Mouse (Mus musculus) gonadal fat pad, adult 2 months (tissue): ENCODE data around the gene Akirin1. TPM values are rescaled to one million over a fixed set of nuclear protein-coding genes. Genes with fewer than 3 reads are reported as not detected.

Source experiments
- DNase-seq: peaks from one replicate; pipeline ENCODE4 v3.0.0-alpha.2; 2012; ENCODE audit warnings: low read depth
- polyA plus RNA-seq: library from polyadenylated mRNA; depleted of rRNA; stranded (reverse); fragments of >200 nt; gene quantifications from 2 replicates; pipeline ENCODE4 v1.2.3, GENCODE M21; 2012; rRNA removed

Gene Akirin1
- polyA plus RNA-seq, 1 experiment: 33.0 TPM

GRCm38 (mm10) chr4:123718434-123718780 is 31.7 kb downstream of the Akirin1 start:
- DNase-seq: no peak

- DNase-seq: no peak
These were observed 32.3 kb downstream of the Akirin1 start, which contains the start of gene Ndufs5 for GRCm38 (mm10) chr4:123717574-123718433. Gene Ndufs5 (minus strand): TSS chr4:123718202.

- DNase-seq: no peak
These were observed 37.7 kb downstream of the Akirin1 start for GRCm38 (mm10) chr4:123712431-123712830.

DNA sequence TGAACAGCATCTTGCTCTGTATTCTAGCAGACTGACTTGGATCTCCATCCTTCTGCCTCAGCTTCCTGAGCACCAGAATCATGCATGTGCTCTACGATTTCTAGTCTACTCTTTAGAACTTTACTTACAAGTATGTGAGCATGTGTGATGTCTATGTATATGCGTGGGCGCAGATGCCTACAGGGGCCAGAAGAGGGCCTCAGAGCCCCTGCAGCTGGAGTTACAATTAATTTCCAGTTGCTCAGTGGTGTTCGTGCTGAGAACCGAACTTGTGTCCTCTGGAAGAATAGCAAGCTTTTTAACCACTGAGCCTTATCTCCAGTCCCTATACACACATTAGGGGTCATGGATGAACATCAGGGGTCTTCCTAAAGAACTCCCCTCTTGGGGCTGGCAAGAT is 42.8 kb downstream of the Akirin1 start:
- no peak for DNase-seq

- DNase-seq: no peak
These were observed 44.8 kb downstream of the Akirin1 start for GRCm38 (mm10) chr4:123705340-123705739.

DNA sequence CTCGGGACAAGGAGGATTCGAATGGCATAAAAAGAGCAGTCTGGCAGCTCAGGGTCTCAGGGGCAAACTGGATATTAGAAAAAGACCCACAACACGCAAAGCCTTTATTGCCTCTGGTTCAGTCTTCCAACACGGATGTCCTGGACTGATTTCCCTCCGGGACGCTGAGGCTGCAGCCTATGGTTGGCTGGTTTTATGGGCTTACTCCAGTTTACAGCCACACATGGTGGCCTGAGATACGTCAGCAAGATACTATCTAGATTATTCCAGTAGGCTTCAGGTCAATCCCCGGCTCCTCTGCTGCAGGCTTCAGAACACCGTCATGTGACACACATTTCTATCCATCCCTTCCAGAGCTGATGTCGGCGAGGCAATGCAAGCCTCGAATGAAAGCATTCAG is 56.8 kb downstream of the Akirin1 start:
- DNase-seq: no peak

DNA sequence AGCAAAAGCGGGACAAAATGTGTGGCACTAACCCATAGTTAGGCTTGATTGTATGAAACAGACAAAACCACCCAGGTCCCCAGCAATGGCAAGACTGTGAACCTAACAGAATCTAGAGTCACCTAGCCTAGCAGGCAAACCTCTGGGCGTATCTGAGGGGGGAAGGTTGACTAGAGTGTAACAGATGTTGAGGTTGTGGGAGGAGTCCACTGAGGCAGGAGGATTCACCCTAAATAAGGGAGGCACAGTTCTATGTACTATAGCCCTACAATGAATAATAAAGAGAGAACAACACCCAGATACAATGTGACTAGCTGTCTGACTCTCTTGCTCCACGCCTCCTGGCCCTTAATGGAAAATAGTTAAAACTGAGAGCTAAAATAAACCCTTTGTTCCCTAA is 58.1 kb downstream of the Akirin1 start:
- no peak for DNase-seq

GRCm38 (mm10) chr4:123690311-123690710 is 59.8 kb downstream of the Akirin1 start:
- DNase-seq: no peak

DNA sequence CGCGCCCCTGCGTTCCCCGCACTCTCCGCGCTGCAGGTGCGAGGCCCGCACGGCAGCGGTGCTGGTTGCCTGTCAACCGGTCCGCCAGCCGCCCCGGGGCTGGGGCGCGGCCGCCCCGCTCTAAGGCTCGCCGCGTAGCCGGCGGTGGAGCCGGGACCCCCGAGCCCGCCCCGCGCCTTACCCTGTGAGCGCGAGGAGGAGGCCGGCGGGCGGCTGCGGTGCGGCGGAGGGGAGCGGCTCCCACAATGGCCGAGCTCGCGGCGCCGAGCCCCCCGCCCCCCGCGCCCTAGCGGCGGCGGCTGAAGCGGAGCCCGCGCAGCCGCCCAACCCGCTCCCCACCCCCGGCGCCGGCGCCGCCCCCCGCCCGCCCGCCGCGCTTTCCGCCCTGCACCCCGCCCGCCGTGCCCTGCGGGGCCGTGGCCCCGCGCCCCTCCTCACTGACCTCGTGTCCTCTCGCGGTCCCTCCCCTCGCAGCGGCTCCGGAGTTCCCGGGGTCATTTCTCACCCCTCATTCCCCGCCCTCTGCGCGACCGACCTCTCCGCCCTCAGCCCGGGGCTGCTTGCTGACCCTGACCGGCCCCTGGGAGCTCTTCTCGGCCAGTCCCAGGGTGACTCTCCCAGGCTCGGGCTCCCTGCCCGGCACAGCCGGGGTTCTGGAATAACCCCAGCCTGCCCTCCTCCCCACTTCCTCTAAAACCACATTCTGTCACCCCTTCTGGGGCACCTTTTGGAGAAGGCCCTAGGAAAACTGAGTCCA is 62.9 kb downstream of the Akirin1 start:
- DNase-seq: no peak

GRCm38 (mm10) chr4:123686368-123687024 is 63.6 kb downstream of the Akirin1 start:
- DNase-seq: no peak

- DNase-seq: no peak
These were observed 64.5 kb downstream of the Akirin1 start for GRCm38 (mm10) chr4:123685506-123686242.

GRCm38 (mm10) chr4:123685046-123685445 is 65.1 kb downstream of the Akirin1 start:
- DNase-seq: no peak

Other genes with a start within 250 kb of the Akirin1 start
- gene Macf1, start 66.0 kb downstream of the Akirin1 start, polyA plus RNA-seq: 48.0 and 49.8 TPM in 2 replicates
- 44.6 and 74.2 TPM in 2 replicates for gene Ndufs5, start 32.1 kb downstream of the Akirin1 start, polyA plus RNA-seq
- 3.8 and 7.1 TPM in 2 replicates for gene Rhbdl2, start 37.5 kb upstream of the Akirin1 start, polyA plus RNA-seq
- gene 4933427I04Rik, start 109.3 kb upstream of the Akirin1 start, polyA plus RNA-seq: 0.04 and 0.27 TPM in 2 replicates
- 23.3 and 26.1 TPM in 2 replicates for gene Mycbp, start 154.5 kb upstream of the Akirin1 start, polyA plus RNA-seq
- gene Rragc, start 167.1 kb upstream of the Akirin1 start, polyA plus RNA-seq: 66.3 and 78.9 TPM in 2 replicates
- 0.65 TPM in 1 of 2 replicates, not detected in the other for gene 4930535I16Rik, start 167.7 kb upstream of the Akirin1 start, polyA plus RNA-seq